Mouse (Mus musculus): ENCODE results near the gene Rsad2.

The Rsad2 gene

GRCm38 (mm10) chr12:26456028-26456698 is at the start of gene Rsad2:
Rsad2 (minus strand) TSS chr12:26456452.
- no peak for TF ChIP-seq GATA4 (IDR thresholded peaks at IDR 0.05; ENCODE audit: insufficient replicate concordance, low read length)

GRCm38 (mm10) chr12:26501042-26501441 is 44.8 kb upstream of the Rsad2 start:
- TF ChIP-seq GATA4 (IDR thresholded peaks at IDR 0.05; ENCODE audit: insufficient replicate concordance, low read length): no peak

GRCm38 (mm10) chr12:26489942-26490341 is 33.7 kb upstream of the Rsad2 start:
- TF ChIP-seq GATA4 (IDR thresholded peaks at IDR 0.05; ENCODE audit: insufficient replicate concordance, low read length): no peak

- no peak for TF ChIP-seq GATA4 (IDR thresholded peaks at IDR 0.05; ENCODE audit: insufficient replicate concordance, low read length)
Observed at GRCm38 (mm10) chr12:26488617-26489274, 32.5 kb upstream of the Rsad2 start.

GRCm38 (mm10) chr12:26487874-26488616 is 31.8 kb upstream of the Rsad2 start:
- no peak for TF ChIP-seq GATA4 (IDR thresholded peaks at IDR 0.05; ENCODE audit: insufficient replicate concordance, low read length)

- no peak for TF ChIP-seq GATA4 (IDR thresholded peaks at IDR 0.05; ENCODE audit: insufficient replicate concordance, low read length)
Observed at GRCm38 (mm10) chr12:26478196-26479004, 22.1 kb upstream of the Rsad2 start.

GRCm38 (mm10) chr12:26477198-26477597 is 20.9 kb upstream of the Rsad2 start:
- no peak for TF ChIP-seq GATA4 (IDR thresholded peaks at IDR 0.05; ENCODE audit: insufficient replicate concordance, low read length)

GRCm38 (mm10) chr12:26473746-26474145 is 17.5 kb upstream of the Rsad2 start:
- no peak for TF ChIP-seq GATA4 (IDR thresholded peaks at IDR 0.05; ENCODE audit: insufficient replicate concordance, low read length)

GRCm38 (mm10) chr12:26472770-26473481 is 16.7 kb upstream of the Rsad2 start:
- no peak for TF ChIP-seq GATA4 (IDR thresholded peaks at IDR 0.05; ENCODE audit: insufficient replicate concordance, low read length)

GRCm38 (mm10) chr12:26471376-26471775 is 15.1 kb upstream of the Rsad2 start:
- no peak for TF ChIP-seq GATA4 (IDR thresholded peaks at IDR 0.05; ENCODE audit: insufficient replicate concordance, low read length)

GRCm38 (mm10) chr12:26470042-26470409 is 13.8 kb upstream of the Rsad2 start:
- no peak for TF ChIP-seq GATA4 (IDR thresholded peaks at IDR 0.05; ENCODE audit: insufficient replicate concordance, low read length)

GRCm38 (mm10) chr12:26469098-26470041 is 13.1 kb upstream of the Rsad2 start, which contains the start of gene Cmpk2:
Cmpk2 (plus strand) TSS chr12:26469204.
- TF ChIP-seq GATA4 (IDR thresholded peaks at IDR 0.05; ENCODE audit: insufficient replicate concordance, low read length): no peak

- TF ChIP-seq GATA4 (IDR thresholded peaks at IDR 0.05; ENCODE audit: insufficient replicate concordance, low read length): no peak
Observed at GRCm38 (mm10) chr12:26465600-26465999, 9.3 kb upstream of the Rsad2 start.

Data from liver, adult (tissue).